ENCODE assay signal across 16 mouse cellular contexts in genomic region chr15:45273677-45274076, GRCm38 (mm10).
DNase-seq lines count a peak whose midpoint lies in the region; ATAC-seq and TF ChIP-seq lines count a peak whose summit lies in the region.
"Had no signal": no experiment of that assay in that cellular context is flagged by ENCODE, and none has a peak within 500 bp of the region (broad histone marks: within the 10 kb centered on the region; RNA-seq: fewer than 3 reads in every experiment).

No protein-coding gene starts in this region.

- H3K9ac ChIP-seq in forebrain, postnatal 0 days, result no peak overlapping the region
- H3K9ac ChIP-seq in forebrain, embryonic 15.5 days (replicated peaks), result no peak overlapping the region
- H3K9ac ChIP-seq in MEL (ENCODE audit: control insufficient read depth, low read depth, low read length, poor library complexity, severe bottlenecking), result no peak overlapping the region
- H3K9ac ChIP-seq: limb, embryonic 15.5 days; liver, postnatal 0 days; stomach, embryonic 15.5 days had no signal

- TF ChIP-seq EP300 in MEL (IDR thresholded peaks at IDR 0.05; ENCODE audit: low read depth in 1 of 2, low read length in 2 of 2), result no peak

- no peak overlapping the region for H3K27ac ChIP-seq in forebrain, postnatal 0 days (ENCODE audit: low read depth, low read length)
- no peak overlapping the region for H3K27ac ChIP-seq in forebrain, embryonic 15.5 days (replicated peaks)
- no peak overlapping the region for H3K27ac ChIP-seq in layer of hippocampus, adult 2 months
- no peak overlapping the region for H3K27ac ChIP-seq in MEL (ENCODE audit: control insufficient read depth, low read depth, low read length)
- H3K27ac ChIP-seq: limb, embryonic 15.5 days; stomach, embryonic 15.5 days had no signal

- H3K9me3 ChIP-seq in forebrain, postnatal 0 days (ENCODE audit: low read length), result no peaks in the 10 kb centered on the region
- no peaks in the 10 kb centered on the region for H3K9me3 ChIP-seq in forebrain, embryonic 15.5 days
- H3K9me3 ChIP-seq in MEL (replicated peaks; ENCODE audit: insufficient read depth, low read length), result no peaks in the 10 kb centered on the region
- H3K9me3 ChIP-seq: limb, embryonic 15.5 days; stomach, embryonic 15.5 days had no signal

- H3K4me1 ChIP-seq in forebrain, postnatal 0 days (ENCODE audit: insufficient read depth), result no peaks in the 10 kb centered on the region
- H3K4me1 ChIP-seq in forebrain, embryonic 15.5 days, result no peaks in the 10 kb centered on the region
- no peaks in the 10 kb centered on the region for H3K4me1 ChIP-seq in MEL (ENCODE audit: control insufficient read depth in 1 of 2, insufficient read depth in 2 of 2, low read length in 2 of 2)
- H3K4me1 ChIP-seq: limb, embryonic 15.5 days; stomach, embryonic 15.5 days had no signal

- no peaks in the 10 kb centered on the region for H3K27me3 ChIP-seq in forebrain, postnatal 0 days (ENCODE audit: insufficient read depth, low read length)
- no peaks in the 10 kb centered on the region for H3K27me3 ChIP-seq in forebrain, embryonic 15.5 days
- no peaks in the 10 kb centered on the region for H3K27me3 ChIP-seq in MEL (ENCODE audit: control insufficient read depth in 1 of 2, insufficient read depth in 2 of 2, low read length in 2 of 2)
- H3K27me3 ChIP-seq: limb, embryonic 15.5 days; stomach, embryonic 15.5 days had no signal

- H3K4me3 ChIP-seq in forebrain, postnatal 0 days (ENCODE audit: low read depth, low read length), result no peak overlapping the region
- no peak overlapping the region for H3K4me3 ChIP-seq in forebrain, embryonic 15.5 days
- no peak overlapping the region for H3K4me3 ChIP-seq in layer of hippocampus, adult 2 months
- H3K4me3 ChIP-seq in MEL (ENCODE audit: control insufficient read depth in 1 of 2, insufficient read depth in 1 of 2, low read depth in 2 of 2, low read length in 2 of 2), result no peak overlapping the region
- H3K4me3 ChIP-seq: limb, embryonic 15.5 days; stomach, embryonic 15.5 days had no signal

- no peak for TF ChIP-seq POLR2A in MEL (IDR thresholded peaks at IDR 0.05; ENCODE audit: control insufficient read depth in 1 of 2, insufficient read depth in 1 of 2, low read depth in 1 of 2, low read length in 2 of 2, poor library complexity in 1 of 2)

- 61% methylated on average over 1 of the region's 1 CpGs for WGBS in forebrain, postnatal 0 days
- WGBS in forebrain, embryonic 15.5 days, result 77% methylated on average over 1 of the region's 1 CpGs

- no peak overlapping the region for H3K4me2 ChIP-seq in forebrain, postnatal 0 days (ENCODE audit: low read depth)
- no peak overlapping the region for H3K4me2 ChIP-seq in forebrain, embryonic 15.5 days (replicated peaks)
- H3K4me2 ChIP-seq: limb, embryonic 15.5 days; stomach, embryonic 15.5 days had no signal

- no peaks in the 10 kb centered on the region for H3K79me2 ChIP-seq in MEL (ENCODE audit: control insufficient read depth, insufficient read depth, low read length, poor library complexity)

- DNase-seq in forebrain, postnatal 0 days, result peak; percentile 68
- DNase-seq in layer of hippocampus, adult 2 months (ENCODE audit: low spot score in 2 of 2), result no peak
- no peak for DNase-seq in layer of hippocampus, adult 11-12 months (ENCODE audit: low spot score)
- DNase-seq in MEL (ENCODE audit: low read depth, low spot score), result no peak
- DNase-seq in brain, embryonic 18.5 days (ENCODE audit: low read depth, low spot score), result peak; percentile 34
- no peak for DNase-seq in natural killer cell, adult 2 months (ENCODE audit: low spot score in 2 of 2)
- no peak for DNase-seq in thymus, postnatal 14 days
- DNase-seq: adrenal gland, postnatal 36 days; B cell, adult 2 months; gastrocnemius, postnatal 10 days; kidney, adult 9 months; liver, postnatal 0 days; lung, postnatal 14 days had no signal

- peak; percentile 76 for ATAC-seq in forebrain, postnatal 0 days
- no peak for ATAC-seq in forebrain, embryonic 15.5 days (replicated peaks)
- ATAC-seq: liver, postnatal 0 days had no signal

- no peaks in the 10 kb centered on the region for H3K36me3 ChIP-seq in forebrain, postnatal 0 days (ENCODE audit: insufficient read depth)
- no peaks in the 10 kb centered on the region for H3K36me3 ChIP-seq in forebrain, embryonic 15.5 days
- H3K36me3 ChIP-seq in MEL (ENCODE audit: control insufficient read depth in 1 of 2, insufficient read depth in 2 of 2, low read length in 2 of 2), result peaks cover 0 to 2% of the 10 kb centered on the region in 2 experiments; a peak in 1 of 4 replicates
- H3K36me3 ChIP-seq: limb, embryonic 15.5 days; stomach, embryonic 15.5 days had no signal

- peak; percentile 14; the same call in 1 of the 2 replicates for TF ChIP-seq RAD21 in MEL (IDR thresholded peaks at IDR 0.05; ENCODE audit: low read depth, low read length)

- peak; percentile 60 for TF ChIP-seq CTCF in forebrain, postnatal 0 days (IDR thresholded peaks at IDR 0.05; ENCODE audit: low read depth)
- TF ChIP-seq CTCF in layer of hippocampus, adult 2 months (conservative IDR thresholded peaks at IDR 0.05), result peak; percentile 80
- no peak; a peak in 1 of 6 replicates for TF ChIP-seq CTCF in MEL (IDR thresholded peaks at IDR 0.05 in 2 of 3, conservative IDR thresholded peaks at IDR 0.05 in 1 of 3; ENCODE audit: control insufficient read depth in 1 of 3, insufficient read depth in 1 of 3, low read depth in 2 of 3, low read length in 3 of 3, poor library complexity in 1 of 3, severe bottlenecking in 1 of 3)

TF ChIP-seq in MEL, 35 proteins besides CTCF, POLR2A, EP300 and RAD21:
- TF ChIP-seq MEF2A (IDR thresholded peaks at IDR 0.05; ENCODE audit: extremely low read depth, insufficient replicate concordance, low read depth, low read length, poor library complexity, severe bottlenecking) (no peak), MAX (IDR thresholded peaks at IDR 0.05; ENCODE audit: low read length) (no peak), MYB (IDR thresholded peaks at IDR 0.05; ENCODE audit: low read depth, low read length) (no peak), MXI1 (IDR thresholded peaks at IDR 0.05; ENCODE audit: low read depth, low read length) (no peak), USF2 (IDR thresholded peaks at IDR 0.05; ENCODE audit: borderline replicate concordance in 1 of 2, insufficient read depth in 1 of 2, low read depth in 1 of 2, low read length in 2 of 2) (no peak), NRF1 (IDR thresholded peaks at IDR 0.05; ENCODE audit: insufficient read depth, low read depth, low read length, poor library complexity, severe bottlenecking) (no peak), CHD1 (IDR thresholded peaks at IDR 0.05; ENCODE audit: low read depth, low read length) (no peak), MYC (IDR thresholded peaks at IDR 0.05; ENCODE audit: low read depth, low read length) (no peak)

Comparison
In these comparisons a context has a peak if more than half of its experiments do, and no peak if none do; other contexts are left out.
1. DNase-seq: peak in forebrain, postnatal 0 days (single experiment) and brain, embryonic 18.5 days (single experiment); none in layer of hippocampus, adult 2 months (0 of 2), layer of hippocampus, adult 11-12 months (single experiment), MEL (single experiment), natural killer cell, adult 2 months (0 of 2) and thymus, postnatal 14 days (single experiment).
2. CTCF ChIP-seq: peak in forebrain, postnatal 0 days (single experiment) and layer of hippocampus, adult 2 months (single experiment); none in MEL (0 of 3).